Mouse (Mus musculus): ENCODE data around the gene Cuta. TPM values are rescaled to one million over a fixed set of nuclear protein-coding genes. Genes with fewer than 3 reads are reported as not detected.
"Not testable (repeated sequence)": the region's sequence is repeated elsewhere in the genome, so short reads cannot be mapped to it uniquely, and the experiment has no call there.

Gene Cuta
- 100 to 1,000 TPM; 109 to 115 TPM for total RNA-seq (2021)
- long read RNA-seq, experiment 1, transcript Cuta-207 (6 exons, 937 nt): minor isoform, 6 of 45 reads
- long read RNA-seq, experiment 1, transcript Cuta-202 (6 exons, 662 nt): major isoform, 8 of 45 reads
- long read RNA-seq, experiment 1, transcript Cuta-201 (7 exons, 741 nt): minor isoform, 5 of 45 reads
- long read RNA-seq, experiment 1, partial matches to known transcripts: 20 of 45 reads
- long read RNA-seq, experiment 1, other reads (novel, unspliced or antisense): 6 of 45 reads
- long read RNA-seq, experiment 2, transcript Cuta-201 (7 exons, 741 nt): major isoform, 19 of 106 reads
- long read RNA-seq, experiment 2, transcript Cuta-202 (6 exons, 662 nt): minor isoform, 18 of 106 reads
- long read RNA-seq, experiment 2, transcript Cuta-207 (6 exons, 937 nt): minor isoform, 7 of 106 reads
- long read RNA-seq, experiment 2, partial matches to known transcripts: 38 of 106 reads
- long read RNA-seq, experiment 2, other reads (novel, unspliced or antisense): 22 of 106 reads

DNA sequence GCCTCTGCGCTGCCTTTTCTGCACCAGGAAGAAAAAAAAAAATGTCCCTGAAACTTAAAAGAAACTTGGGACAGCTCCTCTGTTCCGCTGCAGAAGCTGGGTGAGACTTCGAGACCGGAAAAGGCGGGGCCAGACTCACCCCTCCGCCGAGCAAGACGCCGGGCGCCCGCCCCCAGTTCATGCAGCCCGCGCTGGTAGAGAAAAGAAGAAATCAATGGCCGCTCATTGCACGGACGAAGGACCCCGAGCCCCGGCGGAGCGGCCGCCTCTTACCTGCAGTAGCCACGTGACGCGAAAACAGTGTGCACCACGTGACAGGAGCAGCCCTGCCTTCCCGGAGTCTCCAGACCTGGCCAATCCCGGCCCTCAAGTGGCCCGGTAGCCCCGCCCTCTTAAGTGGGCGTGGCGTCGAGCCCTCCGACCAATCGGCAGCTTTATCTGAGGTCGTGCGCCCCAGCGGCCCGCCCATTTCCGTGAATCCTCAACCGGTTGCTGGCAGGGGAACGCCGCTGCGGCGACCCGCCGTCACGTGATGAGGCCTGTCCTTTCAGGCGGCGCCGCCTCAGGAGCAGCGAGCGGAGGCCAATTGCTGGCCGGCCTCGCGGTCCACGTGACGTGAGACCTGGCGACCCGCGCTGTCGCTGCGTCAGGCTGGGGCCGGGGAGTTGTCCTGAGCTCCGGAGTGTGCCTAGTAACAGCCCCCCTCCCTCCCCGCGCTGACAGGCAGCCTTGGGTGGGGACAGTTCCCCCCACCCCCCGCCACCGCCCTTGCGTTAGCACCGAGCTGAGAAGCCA is at the start of gene Cuta:
Cuta (minus strand) TSS at position 392 of the 795 bp plus-strand sequence.
- DNase-seq (ENCODE audit: low spot score in 2 of 2): peak; percentile 99 to 100

DNA sequence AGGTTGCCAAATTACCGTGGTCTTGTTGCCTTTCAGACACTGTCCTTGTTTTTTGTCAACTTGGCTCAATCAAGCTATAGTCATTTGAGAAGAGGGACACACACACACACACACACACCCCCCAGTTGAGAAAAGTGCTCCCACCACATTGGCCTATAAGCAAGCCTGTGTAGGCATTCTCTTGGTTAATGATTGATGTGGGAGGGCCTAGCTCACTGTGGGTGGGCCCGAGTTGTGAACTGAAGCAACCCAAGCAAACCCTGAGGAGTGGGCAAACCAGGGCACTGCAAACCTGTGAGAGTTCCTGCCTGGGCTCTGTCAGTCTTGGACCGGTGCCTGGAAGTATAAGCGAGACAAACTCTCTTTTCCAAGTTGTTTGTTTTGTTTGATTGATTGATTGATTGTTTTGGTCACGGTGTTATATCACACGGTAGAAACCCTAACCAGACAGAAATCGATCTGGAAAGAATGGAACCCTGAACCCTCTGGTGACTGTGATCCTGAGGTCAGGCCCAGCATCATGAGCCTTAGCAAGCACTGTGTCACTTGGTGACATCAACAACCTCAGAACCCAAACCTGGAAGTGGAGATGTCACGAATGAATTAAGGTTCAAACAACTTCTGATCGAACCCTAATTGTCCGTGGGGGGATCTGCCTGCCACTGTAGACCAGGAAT is 46.3 kb upstream of the Cuta start:
- DNase-seq (ENCODE audit: low spot score in 2 of 2): no peak

DNA sequence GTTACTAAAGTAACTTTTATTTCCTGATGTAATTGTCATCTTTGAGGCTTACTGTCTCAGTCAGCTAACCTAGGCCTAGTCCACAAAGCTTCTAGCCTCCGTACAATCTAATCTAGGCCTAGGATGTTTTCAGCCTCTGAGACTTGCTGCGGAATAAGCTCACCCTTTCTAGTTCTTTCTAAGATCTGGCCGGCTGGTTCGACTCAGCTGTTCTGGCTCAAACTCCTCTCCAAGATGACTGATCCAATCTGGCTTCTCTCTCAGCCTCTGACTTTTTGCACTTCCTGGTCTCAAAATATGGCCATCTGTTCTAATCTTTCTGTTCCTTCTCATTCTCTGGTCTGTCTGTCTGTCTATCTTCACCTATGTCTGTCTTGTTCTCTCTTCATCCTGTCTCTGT is 44.0 kb upstream of the Cuta start:
- no peak for DNase-seq (ENCODE audit: low spot score in 2 of 2)

DNA sequence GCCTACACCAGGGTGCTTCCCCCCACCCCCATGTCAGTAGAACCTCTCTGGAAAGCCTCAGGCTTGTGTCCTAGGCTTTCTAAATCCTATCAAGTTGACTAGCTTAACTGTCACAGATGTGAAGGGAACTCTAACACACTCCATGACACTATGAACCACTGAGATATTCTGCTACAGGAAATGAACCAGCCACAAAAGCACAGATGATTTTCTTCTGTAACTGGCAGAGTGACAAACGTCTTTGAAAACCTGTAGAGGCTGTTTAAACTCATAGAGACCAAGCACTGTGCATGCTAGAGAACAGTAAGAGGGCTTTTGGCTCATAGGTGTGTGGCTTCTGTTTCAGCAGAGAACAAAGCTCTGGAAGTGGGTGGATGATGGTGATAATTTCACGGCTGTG is 41.7 kb upstream of the Cuta start:
- no peak for DNase-seq (ENCODE audit: low spot score in 2 of 2)

DNA sequence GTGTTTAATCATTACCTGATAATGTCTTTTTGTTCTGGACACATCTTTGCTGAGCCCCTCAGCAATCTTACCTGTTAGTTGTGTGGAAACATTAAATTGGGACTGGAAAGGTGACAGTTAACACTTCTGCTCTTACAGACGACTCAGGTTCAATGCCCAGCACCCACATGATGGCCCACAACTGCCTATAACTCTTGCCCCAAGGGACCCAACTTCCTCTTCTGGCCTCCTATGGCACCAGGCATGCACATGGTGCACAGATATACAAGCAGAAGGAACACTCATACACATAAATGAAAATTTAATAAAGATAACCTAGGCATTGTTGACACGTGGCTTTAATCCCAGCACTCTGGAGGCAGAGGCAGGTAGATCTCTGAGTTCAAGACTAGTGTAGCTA is 40.1 kb upstream of the Cuta start:
- DNase-seq (ENCODE audit: low spot score in 2 of 2): no peak

DNA sequence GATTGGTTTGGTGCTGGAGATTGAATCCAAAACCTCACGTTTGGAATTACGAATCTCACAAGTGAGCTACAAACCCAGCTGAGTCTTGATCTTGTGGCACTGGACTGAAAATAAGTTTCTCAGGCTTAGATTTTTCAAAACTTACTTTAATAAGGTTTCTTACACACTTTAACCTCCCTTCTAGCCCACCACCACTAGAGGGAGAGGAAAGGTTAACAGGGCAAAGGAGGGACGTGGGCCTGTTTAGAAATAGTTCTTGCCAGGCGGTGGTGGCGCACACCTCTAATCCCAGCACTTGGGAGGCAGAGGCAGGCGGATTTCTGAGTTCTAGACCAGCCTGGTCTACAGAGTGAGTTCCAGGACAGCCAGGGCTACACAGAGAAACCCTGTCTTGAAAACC is 38.0 kb upstream of the Cuta start:
- not testable (repeated sequence) for DNase-seq (ENCODE audit: low spot score in 2 of 2)

DNA sequence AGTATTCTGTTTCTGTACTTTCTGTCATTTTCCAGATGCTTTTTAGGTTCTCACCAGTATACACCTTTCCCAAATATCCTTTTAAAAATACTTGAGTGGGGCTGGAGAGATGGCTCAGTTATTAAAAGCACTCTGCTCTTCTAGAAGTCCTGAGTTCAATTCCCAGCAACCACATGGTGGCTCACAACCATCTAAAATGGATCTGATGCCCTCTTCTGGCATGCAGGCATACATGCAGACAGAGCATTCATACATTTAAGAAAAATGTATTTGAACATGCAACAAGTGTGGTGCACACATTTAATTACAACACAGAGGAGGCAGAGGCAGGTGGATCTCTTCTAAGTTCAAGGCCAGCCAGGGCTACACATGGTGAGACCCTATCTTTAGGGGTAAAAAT is 36.0 kb upstream of the Cuta start:
- no peak for DNase-seq (ENCODE audit: low spot score in 2 of 2)

DNA sequence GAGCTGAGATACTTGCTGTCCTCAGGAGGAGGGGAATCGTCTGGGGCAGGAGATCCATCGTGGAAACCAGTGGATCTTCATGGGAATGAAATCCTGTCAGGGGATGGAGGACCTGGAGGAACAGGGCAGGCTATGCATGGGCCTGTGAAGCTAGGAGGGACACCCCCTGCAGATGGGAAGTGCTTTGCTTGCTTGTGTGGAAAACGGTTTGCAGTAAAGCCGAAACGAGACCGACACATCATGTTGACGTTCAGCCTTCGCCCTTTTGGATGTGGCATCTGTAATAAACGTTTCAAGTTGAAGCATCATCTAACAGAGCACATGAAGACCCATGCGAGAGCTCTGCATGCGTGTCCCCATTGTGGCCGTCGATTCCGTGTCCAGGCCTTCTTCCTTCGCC is 35.2 kb upstream of the Cuta start:
- no peak for DNase-seq (ENCODE audit: low spot score in 2 of 2)

DNA sequence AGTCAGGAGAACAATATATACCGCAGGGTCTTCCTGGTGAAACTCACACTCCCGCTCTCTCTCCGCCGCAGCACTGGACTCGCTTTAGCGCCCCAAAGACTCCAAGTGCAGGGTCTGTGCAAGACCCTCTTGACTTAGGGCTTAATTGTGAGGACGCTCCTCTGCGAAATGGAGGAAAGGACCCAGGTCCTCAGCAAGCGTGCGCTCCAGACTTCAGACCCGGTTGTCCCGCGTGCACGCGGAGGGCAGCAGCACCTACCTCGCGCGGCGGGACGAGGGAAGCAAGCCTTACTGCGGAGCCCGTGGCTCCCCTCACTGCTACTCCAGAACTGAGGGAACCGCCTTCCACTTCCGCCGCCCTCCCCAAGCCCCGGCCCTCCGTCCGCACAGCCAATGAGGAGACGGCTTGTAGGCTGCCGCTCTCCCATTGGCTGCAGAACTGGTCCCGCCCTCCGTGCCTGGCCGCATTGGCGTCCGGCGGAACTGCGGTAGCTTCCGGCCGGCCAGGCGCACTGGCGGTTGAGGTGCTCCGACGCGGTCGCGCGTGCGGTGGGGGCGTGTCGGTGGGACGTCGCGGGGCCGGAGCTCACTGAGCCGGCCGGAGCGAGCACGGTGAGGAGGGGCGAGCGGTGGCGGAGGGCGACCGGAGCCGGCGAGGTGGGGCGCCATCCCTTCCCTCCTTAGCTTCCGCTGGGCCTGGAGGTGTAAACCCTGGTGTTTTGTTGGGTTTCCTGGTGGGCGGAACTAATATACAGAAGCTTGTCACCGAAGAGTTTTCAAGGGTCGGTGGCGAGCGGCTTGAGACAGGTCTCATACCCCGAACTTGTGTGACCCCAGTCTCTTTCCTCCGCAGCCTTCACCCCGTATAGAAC is 33.6 kb upstream of the Cuta start, which contains the start of gene Zbtb9:
Zbtb9 (plus strand) TSS at position 465 of the 872 bp plus-strand sequence.
- peak; percentile 94 to 97 for DNase-seq (ENCODE audit: low spot score in 2 of 2)

DNA sequence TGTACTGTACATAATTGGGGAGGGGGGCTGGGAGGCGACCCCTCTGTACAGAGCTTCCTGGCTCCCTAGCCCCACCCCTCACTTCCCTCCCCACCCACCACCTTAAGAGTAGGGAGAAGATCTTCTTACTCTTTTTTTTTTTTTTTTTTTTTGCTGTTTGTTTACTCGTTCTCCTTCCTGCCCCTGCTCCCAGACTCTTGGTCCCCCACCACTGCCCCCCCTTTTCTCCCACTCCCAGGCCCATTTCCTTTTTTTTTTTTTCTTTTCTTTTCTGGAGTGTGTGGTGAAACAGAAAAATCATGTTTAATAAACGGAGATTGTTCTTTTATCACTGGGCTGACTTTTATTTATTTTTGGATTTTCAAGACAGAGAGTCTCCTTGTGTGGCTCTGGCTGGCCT is 32.7 kb upstream of the Cuta start:
- no peak for DNase-seq (ENCODE audit: low spot score in 2 of 2)

DNA sequence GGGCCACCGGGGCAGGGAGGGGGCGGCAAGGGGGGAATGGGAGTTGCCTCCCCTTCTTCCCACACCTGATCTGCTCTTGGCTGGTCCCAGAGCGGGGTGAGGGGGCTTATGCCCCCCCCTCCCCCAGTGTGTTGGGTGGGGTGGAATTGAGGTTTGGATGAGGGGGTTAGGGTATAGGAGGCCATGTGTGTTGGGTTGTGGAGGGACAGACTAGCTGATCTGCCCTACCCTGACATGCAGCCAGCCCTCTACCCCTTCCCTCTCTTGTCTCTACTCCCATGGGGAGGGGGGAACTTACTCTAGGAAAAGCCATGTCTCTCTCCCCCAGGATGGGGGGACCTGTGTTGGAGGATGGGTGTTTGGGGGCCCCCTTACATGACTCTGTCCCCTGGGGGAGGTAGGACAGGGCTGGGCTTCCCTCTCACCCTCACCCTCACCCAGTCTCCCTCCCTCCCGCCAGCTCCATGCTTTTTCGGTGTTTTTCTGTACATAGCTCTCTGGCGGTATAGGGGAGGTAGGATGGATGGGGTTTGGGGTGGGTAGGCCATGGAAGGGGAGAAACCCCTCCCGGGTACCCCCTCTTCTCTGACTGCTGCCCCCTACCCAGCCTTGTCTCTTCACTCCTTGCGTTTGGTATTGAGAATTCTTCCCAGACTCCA is 32.0 kb upstream of the Cuta start:
- DNase-seq (ENCODE audit: low spot score in 2 of 2): no peak

DNA sequence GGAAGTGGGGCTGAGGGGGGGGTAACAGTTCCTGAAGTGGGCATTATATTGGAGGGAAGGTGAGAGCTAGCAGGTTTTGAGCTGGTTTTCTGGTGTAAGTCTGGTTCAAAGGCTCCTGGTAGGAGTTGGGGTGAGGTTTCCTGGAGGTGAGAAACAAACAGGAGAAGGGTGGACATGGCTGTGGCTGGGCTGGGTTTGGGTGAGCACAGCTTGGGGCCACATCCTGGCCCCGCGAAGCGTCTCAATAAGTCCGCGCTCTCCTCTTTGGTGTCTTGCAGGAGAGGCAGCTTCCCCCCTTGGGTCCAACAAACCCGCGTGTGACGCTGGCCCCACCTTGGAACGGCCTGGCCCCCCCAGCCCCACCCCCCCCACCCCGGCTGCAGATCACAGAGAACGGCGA is 30.9 kb upstream of the Cuta start:
- no peak for DNase-seq (ENCODE audit: low spot score in 2 of 2)

DNA sequence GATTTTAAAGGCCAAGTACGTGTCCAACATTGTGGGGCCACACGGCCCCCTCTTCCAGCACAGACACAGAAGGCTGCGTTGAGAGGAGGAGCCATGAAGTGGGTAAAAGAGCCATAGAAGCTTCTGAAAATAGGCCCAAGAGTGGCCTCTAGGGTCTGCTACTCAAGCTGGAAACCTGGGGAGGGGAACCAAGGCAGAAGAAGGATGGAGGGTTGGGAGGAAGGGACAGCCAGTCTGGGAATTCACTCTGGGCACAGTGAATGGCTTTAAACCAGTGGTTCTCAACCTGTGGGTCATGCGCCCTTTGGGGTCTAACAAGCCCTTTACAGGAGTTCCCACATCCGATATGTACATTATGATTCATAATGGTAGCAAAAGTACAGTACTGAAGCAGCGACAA is 29.9 kb upstream of the Cuta start:
- DNase-seq (ENCODE audit: low spot score in 2 of 2): no peak

DNA sequence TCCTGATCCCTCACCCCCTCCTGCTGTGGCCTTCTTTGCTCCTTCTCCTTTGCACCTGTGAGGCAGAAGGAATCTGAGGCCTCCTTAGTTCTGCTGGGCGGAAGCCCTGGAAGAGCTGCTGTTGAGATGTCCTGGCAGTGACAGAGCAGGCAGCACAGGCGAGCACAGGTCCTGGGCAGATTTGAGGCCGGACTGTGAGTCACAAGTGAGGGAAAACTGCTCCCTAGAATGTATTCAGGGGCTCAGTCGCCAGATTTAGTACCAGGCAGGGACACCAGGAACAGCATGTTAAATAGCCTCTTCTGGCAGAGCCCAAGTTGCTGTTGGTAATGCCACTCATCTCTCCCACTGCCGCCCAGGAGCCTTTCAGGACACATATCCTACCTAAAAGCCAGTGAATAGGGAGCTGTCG is 28.8 kb upstream of the Cuta start:
- DNase-seq (ENCODE audit: low spot score in 2 of 2): no peak

DNA sequence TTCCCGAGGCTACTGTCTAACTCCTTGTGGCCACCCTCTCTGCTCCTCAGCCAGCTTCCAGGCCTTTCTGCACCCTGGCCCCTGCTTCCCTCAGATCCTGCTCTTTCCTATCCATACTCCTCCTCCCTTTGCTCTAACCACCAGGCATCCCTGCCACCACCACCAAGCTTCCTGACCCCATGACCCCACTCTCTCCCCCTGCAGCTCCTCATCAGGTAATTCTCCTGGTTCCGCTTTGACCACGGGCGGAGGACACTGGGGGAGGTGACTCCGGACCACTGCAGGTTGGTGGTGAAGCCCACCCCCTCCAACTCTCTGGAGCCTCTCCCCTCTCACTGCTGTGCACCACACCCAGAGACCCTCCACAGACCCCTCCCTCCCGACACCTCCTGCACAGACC is 28.1 kb upstream of the Cuta start:
- DNase-seq (ENCODE audit: low spot score in 2 of 2): no peak

DNA sequence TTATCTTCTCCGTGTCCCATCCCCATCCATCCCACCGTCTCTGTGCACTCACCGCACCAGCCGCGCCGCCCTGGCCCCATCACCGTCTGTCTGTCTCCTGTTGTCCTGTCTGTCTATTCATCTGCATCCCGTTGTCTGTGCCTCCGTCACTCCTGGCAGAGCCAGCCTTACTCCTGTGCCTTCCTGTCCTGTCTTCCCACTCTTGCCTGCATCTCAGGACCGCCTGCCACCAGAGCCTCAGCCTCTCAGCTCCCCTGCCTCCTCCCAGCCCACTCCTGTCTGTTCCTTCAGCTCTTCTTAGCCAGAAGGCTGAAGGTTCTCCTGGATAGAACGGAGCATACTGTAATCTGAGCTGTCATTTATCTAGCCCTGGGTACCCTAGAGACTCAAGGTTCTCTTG is 27.6 kb upstream of the Cuta start:
- DNase-seq (ENCODE audit: low spot score in 2 of 2): no peak

DNA sequence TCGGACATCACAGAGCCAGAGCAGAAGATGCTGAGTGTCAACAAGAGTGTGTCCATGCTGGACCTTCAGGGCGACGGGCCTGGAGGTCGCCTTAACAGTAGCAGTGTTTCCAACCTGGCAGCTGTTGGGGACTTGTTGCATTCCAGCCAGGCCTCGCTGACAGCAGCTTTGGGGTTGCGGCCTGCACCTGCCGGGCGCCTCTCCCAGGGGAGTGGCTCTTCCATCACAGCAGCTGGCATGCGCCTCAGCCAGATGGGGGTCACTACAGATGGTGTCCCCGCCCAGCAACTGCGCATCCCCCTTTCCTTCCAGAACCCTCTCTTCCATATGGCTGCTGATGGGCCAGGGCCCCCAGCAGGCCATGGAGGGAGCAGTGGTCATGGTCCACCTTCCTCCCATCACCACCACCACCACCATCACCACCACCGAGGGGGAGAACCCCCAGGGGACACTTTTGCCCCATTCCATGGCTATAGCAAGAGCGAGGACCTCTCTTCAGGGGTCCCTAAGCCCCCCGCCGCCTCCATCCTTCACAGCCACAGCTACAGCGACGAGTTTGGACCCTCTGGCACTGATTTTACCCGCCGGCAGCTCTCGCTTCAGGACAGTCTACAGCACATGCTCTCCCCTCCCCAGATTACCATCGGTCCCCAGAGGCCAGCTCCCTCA is 22.3 kb upstream of the Cuta start:
- no peak for DNase-seq (ENCODE audit: low spot score in 2 of 2)

DNA sequence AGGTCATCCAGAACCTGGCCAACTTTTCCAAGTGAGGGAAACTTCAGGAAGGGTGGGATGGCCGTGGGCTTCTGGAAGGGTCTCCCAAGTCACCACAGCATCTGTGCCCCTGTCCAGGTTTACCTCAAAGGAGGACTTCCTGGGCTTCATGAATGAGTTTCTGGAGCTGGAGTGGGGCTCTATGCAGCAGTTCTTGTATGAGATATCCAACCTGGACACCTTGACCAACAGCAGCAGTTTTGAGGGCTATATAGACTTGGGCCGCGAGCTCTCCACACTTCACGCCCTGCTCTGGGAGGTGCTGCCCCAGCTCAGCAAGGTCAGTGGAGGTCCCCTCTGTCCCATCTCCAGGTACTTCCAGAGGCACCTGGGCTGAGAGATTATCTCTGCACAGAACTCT is 20.4 kb upstream of the Cuta start:
- DNase-seq (ENCODE audit: low spot score in 2 of 2): no peak

DNA sequence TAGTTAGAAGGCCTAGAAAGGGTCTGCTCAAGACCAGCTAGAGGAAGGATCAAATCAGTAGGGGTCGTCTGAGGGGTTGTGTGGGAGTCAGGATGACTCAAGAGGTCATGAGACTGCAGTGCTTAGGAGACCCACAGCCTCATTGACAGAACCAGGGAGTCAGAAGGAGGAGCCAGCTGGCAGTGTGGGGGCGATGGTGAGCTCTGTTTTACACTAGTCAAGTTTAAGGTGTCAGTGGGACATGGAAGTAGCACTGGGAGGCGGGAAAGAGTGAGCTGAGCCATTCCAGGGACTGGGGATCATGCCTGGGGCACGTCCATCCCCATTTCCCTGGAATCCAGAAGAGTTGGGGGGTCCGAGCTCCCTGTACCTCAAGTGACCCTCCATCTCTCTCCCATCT is 19.5 kb upstream of the Cuta start:
- DNase-seq (ENCODE audit: low spot score in 2 of 2): no peak

DNA sequence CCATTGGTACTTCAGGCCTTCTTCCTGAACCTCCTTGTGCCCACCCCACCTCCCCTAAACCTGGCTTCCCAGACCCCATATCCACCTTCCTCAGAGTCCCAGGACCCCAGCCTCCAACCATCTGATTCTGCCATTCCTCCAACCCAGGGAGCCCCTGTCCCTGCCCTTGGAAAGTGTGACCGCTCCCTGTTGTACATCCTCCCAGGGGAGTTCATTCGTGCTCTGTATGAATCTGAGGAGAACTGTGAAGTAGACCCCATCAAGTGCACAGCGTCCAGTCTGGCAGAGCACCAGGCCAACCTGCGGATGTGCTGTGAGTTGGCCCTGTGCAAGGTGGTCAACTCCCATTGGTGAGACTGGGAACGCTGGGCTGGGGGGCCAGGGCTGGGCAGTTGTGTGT is 18.5 kb upstream of the Cuta start:
- DNase-seq (ENCODE audit: low spot score in 2 of 2): no peak
